Mouse (Mus musculus) MEL (cell line): ENCODE data around the gene Gm20924. TPM values are rescaled to one million over a fixed set of nuclear protein-coding genes. Genes with fewer than 3 reads are reported as not detected.
"Not testable (repeated sequence)": the region's sequence is repeated elsewhere in the genome, so short reads cannot be mapped to it uniquely, and the experiment has no call there.

ENCODE experiments used
- DNase-seq: peaks from one replicate; pipeline ENCODE4 v3.0.0; 2011; ENCODE audit warnings: low read depth, low spot score
- H3K27ac ChIP-seq: 2 replicates; pipeline ENCODE4 v1.5.1; 2012; ENCODE audit warnings: low read depth, mild to moderate bottlenecking, control low read depth, low read length, moderate library complexity; ENCODE audit not compliant: control insufficient read depth
- H3K27me3 ChIP-seq, 2 experiments: fragments of 150-350 bp in 1 of 2; sonication (generic) in 1 of 2; 2 replicates each; pipeline ENCODE4 v1.6.1; 2012; ENCODE audit warnings: low read length in 2 of 2, mild to moderate bottlenecking in 2 of 2, improper control_type of control experiment in 1 of 2, moderate library complexity in 1 of 2; ENCODE audit not compliant: insufficient read depth in 2 of 2, control insufficient read depth in 1 of 2
- H3K36me3 ChIP-seq, 2 experiments: 2 replicates each; pipeline ENCODE4 v1.6.1; 2012 to 2014; ENCODE audit warnings: low read length in 2 of 2, improper control_type of control experiment in 1 of 2, inconsistent platforms in 1 of 2, mild to moderate bottlenecking in 1 of 2; ENCODE audit not compliant: insufficient read depth in 2 of 2, control insufficient read depth in 1 of 2
- H3K4me1 ChIP-seq, 2 experiments: fragments of 150-350 bp in 1 of 2; sonication (generic) in 1 of 2; 2 replicates each; pipeline ENCODE4 v1.6.1; 2012; ENCODE audit warnings: low read length in 2 of 2, improper control_type of control experiment in 1 of 2, mild to moderate bottlenecking in 1 of 2; ENCODE audit not compliant: insufficient read depth in 2 of 2, control insufficient read depth in 1 of 2
- H3K4me3 ChIP-seq, 2 experiments: fragments of 150-350 bp in 1 of 2; sonication (generic) in 1 of 2; 2 replicates each; pipeline ENCODE4 v1.5.1; 2012; ENCODE audit warnings: low read depth in 2 of 2, low read length in 2 of 2, mild to moderate bottlenecking in 2 of 2, moderate library complexity in 2 of 2, control low read depth in 1 of 2, improper control_type of control experiment in 1 of 2; ENCODE audit not compliant: control insufficient read depth in 1 of 2, insufficient read depth in 1 of 2
- H3K79me2 ChIP-seq: 2 replicates; pipeline ENCODE4 v1.6.1; 2012; ENCODE audit warnings: mild to moderate bottlenecking, low read length, moderate library complexity; ENCODE audit not compliant: control insufficient read depth, poor library complexity, insufficient read depth
- H3K9ac ChIP-seq: 2 replicates; pipeline ENCODE4 v1.6.1; 2012; ENCODE audit warnings: low read depth, mild to moderate bottlenecking, control low read depth, low read length, moderate library complexity; ENCODE audit not compliant: control insufficient read depth, poor library complexity, severe bottlenecking
- H3K9me3 ChIP-seq: fragments of 150-350 bp; sonication (generic); replicated peaks from 2 replicates; pipeline ENCODE4 v1.6.1; 2012; ENCODE audit warnings: mild to moderate bottlenecking, low read length, improper control_type of control experiment, moderate library complexity; ENCODE audit not compliant: insufficient read depth
- polyA plus RNA-seq, 2 experiments: library from polyadenylated mRNA; stranded (reverse) in 1 of 2; unstranded in 1 of 2; fragments of >175 nt in 1 of 2; fragments of >200 nt in 1 of 2; gene quantifications; 2 replicates each; pipeline versions ENCODE4 v1.2.1 to v1.2.4; 2012; ENCODE audit warnings: low replicate concordance in 2 of 2, low read depth in 1 of 2; ENCODE audit not compliant: insufficient read length in 2 of 2, insufficient read depth in 1 of 2, missing spikeins in 1 of 2
- total RNA-seq: library from RNA; depleted of rRNA; stranded (reverse); fragments of 300-350 nt; gene quantifications from 2 replicates; pipeline ENCODE4 v1.2.3, GENCODE M21; 2012; rRNA removed

The Gm20924 gene
- total RNA-seq (not detected in 2 replicates), polyA plus RNA-seq (not detected)

GRCm38 (mm10) chrY:65207427-65207826 is at the start of gene Gm20924:
TSS of gene Gm20924 (minus strand) at chrY:65207527.
- not testable (repeated sequence) for H3K36me3 ChIP-seq, H3K9ac ChIP-seq, H3K27me3 ChIP-seq, H3K4me1 ChIP-seq, H3K79me2 ChIP-seq, H3K9me3 ChIP-seq, H3K27ac ChIP-seq, DNase-seq, H3K4me3 ChIP-seq

Other genes starting within 250 kb of the Gm20924 start
- not detected in 2 replicates for gene Gm20736, start 170.2 kb upstream of the Gm20924 start, total RNA-seq
- not detected for gene Gm20736, start 170.2 kb upstream of the Gm20924 start, polyA plus RNA-seq